Mouse (Mus musculus): Measurements from ENCODE around the gene Plxnb1.

The Plxnb1 gene

GRCm38 (mm10) chr9:109101933-109102445, 6.8 kb downstream of the Plxnb1 start:
- DNase-seq (ENCODE audit: extremely low spot score, low spot score) = no peak

- DNase-seq (ENCODE audit: extremely low spot score, low spot score) = no peak
Measured at GRCm38 (mm10) chr9:109102541-109102940, 7.4 kb downstream of the Plxnb1 start.

DNA sequence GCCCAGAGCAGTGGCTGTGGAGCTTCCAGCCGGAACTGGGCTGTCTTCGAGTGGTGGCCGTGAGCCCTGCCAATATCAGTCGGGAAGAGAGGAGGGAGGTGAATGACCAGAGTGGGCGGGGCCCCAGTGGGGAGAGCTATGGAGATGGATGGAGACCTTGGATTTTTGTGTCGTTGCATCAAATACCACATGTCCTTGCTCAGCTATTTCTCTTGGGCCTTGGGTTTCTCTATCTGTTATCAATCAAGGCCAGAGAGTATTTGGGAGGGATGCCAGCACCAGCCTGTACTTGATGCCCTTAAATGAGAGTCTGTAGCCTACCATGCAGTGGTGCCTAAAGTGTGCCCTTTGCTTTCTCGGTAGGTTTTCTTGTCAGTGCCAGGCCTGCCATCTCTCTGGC, 8.1 kb downstream of the Plxnb1 start:
- DNase-seq (ENCODE audit: extremely low spot score, low spot score) = no peak

- DNase-seq (ENCODE audit: extremely low spot score, low spot score) = no peak
Measured at GRCm38 (mm10) chr9:109104083-109104482, 8.9 kb downstream of the Plxnb1 start.

GRCm38 (mm10) chr9:109105011-109105410, 9.8 kb downstream of the Plxnb1 start:
- DNase-seq (ENCODE audit: extremely low spot score, low spot score) = no peak

DNA sequence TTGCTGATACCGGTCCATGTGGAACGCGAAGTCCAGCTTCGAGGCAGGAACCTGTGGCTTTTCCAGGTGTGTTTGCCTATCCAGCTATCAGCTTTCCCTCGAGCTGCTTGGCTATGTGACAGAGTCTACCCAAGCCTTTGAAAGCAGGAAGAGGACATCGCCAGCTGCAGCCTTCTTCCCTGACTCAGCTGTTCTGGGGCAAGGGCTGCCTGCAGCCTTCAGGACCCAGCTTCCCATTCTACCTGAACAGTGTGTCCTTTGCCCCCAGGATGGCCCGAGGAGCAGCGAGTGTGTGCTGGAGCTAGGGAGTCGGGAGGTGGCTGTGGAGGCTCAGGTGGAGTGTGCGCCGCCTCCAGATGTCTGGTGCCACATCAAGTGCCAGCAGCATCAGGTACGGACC, 10.5 kb downstream of the Plxnb1 start:
- DNase-seq (ENCODE audit: extremely low spot score, low spot score) = no peak

DNA sequence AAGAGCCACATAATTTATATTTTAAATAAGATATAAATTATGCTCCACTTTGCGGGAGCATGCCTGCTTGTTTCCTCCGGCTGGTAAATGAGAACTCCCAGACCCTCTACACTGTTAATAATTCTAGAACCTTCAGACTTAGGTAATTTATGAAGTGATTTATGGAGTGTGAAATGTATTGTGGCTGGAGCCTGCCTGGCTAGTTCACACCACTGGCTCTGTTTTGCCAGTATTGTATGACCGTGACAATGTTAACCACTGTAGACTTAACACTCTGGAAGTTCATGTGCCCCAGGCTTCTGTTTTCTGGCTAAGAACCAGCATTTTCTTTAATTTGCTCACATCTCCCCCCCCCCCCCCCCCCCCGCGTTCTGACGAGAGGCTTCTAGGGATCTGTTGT, 12.2 kb downstream of the Plxnb1 start:
- DNase-seq (ENCODE audit: extremely low spot score, low spot score) = no peak

GRCm38 (mm10) chr9:109110240-109110639, 15.1 kb downstream of the Plxnb1 start:
- DNase-seq (ENCODE audit: extremely low spot score, low spot score) = no peak

- DNase-seq (ENCODE audit: extremely low spot score, low spot score) = no peak
Measured at GRCm38 (mm10) chr9:109111101-109111500, 15.9 kb downstream of the Plxnb1 start.

GRCm38 (mm10) chr9:109111591-109111990, 16.4 kb downstream of the Plxnb1 start:
- no peak for DNase-seq (ENCODE audit: extremely low spot score, low spot score)

GRCm38 (mm10) chr9:109113331-109113730, 18.1 kb downstream of the Plxnb1 start:
- DNase-seq (ENCODE audit: extremely low spot score, low spot score) = no peak

DNA sequence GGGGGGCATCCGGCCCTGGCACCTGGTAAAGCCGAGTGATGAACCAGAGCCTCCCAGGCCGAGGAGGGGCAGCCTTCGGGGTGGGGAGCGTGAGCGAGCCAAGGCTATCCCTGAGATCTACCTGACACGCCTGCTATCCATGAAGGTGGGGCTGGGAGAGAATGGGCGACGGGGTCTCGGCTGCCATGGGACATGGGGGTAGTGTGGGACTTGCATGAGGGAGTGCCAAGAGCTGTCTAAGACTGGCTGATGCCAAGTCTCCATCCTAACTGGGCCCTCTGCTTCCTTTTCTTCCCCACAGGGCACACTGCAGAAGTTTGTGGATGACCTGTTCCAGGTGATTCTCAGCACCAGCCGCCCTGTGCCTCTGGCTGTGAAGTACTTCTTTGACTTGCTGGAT, 19.1 kb downstream of the Plxnb1 start:
- no peak for DNase-seq (ENCODE audit: extremely low spot score, low spot score)

DNA sequence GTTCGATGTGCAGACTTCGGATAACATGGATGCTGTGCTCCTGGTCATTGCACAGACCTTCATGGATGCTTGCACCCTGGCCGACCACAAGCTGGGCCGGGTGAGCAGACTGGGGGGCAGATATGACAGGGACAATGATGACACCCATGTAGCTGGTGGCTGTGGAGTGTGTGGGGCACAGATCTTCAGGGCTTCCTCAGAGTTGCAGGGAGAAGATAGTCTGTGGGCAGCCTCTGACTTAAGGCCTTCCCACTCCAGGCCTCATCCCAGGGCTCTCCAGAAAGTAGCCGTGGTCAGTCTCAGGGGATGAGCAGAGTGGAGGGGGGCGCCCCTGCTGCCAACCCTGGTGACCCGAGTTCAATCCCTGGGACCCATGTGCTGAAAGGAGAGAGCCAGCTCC, 19.7 kb downstream of the Plxnb1 start:
- no peak for DNase-seq (ENCODE audit: extremely low spot score, low spot score)

DNA sequence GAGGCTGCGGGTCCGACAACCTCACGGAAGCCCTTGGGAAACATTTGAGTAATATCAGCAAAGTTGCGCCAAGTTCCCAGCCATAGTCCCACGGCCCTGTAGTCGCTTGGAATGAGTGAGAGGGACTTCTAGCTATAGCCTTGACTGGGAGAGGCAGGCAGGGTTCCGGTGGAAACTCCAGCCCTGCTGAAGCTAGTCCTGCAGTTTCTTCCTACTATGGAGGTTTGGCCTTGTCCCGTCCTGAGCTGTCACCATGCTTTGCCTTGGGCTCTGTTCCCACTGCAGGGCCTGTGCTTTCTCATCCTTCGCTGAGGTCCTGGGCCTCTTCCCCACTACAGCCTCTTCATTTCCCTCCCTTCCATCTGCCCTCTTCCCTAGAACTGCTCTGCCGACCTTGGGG, 21.0 kb downstream of the Plxnb1 start:
- DNase-seq (ENCODE audit: extremely low spot score, low spot score) = no peak

DNA sequence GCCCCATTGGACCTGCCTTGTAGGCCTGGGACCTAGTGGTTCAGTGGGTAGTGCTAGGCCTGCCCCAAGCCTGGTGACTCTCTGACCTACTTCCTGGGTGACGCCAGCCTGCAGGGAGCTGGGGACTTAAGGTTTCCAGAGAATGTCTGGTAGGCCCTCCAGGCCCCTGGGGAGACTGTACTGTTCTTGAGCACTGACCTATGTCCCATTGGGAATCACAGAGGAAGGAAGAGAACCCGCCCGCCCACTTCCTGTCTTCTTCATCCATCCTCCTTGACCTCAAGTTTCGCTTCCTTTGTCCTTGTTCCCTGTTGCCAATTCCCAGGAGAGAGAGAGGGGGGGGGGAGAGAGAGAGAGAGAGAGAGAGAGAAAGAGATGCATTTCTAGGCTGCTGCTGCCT, 22.9 kb downstream of the Plxnb1 start:
- DNase-seq (ENCODE audit: extremely low spot score, low spot score) = no peak

- no peak for DNase-seq (ENCODE audit: extremely low spot score, low spot score)
Measured at GRCm38 (mm10) chr9:109119571-109119970, 24.4 kb downstream of the Plxnb1 start.

DNA sequence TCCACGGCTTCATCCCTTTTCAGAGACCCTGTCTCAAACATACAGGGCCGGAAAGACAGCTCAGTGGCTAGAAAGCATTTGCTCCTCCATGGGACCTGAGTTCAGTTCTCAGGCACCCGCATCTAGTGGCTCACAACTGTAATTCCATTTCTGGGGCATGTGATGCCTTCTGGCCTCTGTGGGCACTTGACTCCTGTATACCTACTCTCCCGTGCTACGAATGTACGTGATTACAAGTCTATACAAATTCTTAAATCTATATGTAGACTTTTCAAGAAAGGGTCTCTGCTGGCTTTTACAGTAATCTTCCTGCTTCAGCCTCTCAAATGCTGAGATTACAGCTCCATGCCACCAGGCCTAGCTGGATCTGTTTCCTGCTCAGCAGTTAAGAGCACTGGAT, 25.8 kb downstream of the Plxnb1 start:
- no peak for DNase-seq (ENCODE audit: extremely low spot score, low spot score)

DNA sequence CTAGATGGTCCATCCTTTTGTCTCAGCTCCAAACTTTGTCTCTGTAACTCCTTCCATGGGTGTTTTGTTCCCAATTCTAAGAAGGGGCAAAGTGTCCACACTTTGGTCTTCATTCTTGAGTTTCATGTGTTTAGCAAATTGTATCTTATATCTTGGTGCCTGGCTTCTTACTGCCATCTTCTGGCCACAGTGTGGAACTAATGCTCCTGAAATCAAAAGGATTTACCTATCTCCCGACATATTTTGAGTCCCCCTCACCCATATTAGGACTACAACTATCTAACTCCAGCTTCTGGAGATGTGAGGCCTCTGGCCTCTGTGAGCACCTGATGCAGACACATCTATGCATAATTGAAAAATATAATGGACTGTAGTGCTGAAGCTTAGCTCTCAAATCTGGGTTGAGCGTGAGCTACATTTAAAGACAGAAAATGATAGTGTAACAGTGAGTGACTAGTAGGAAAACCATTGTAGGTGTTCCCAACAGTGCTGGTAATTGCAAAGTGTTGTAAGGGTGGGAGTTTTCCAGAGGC, 27.4 kb downstream of the Plxnb1 start:
- DNase-seq (ENCODE audit: extremely low spot score, low spot score) = no peak

DNA sequence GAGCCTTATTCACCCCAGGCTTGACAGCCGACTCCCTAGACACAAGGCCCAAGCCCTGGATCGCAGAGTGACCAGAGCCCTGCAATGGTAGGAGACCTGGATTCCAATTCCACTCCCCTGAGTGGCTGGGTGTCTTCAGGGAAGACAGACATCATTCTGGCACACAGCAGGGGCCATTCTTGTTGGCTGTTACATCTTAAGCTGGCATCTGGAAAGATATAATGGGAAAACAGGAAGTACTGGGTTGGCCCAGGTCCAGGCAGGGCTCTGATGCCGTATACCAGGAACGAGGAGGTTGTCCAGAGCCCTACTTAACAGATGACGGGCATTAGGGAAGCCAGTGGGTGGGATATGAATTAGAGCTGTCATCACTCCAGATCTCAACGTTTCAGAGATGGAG, 28.1 kb downstream of the Plxnb1 start:
- DNase-seq (ENCODE audit: extremely low spot score, low spot score) = no peak

DNA sequence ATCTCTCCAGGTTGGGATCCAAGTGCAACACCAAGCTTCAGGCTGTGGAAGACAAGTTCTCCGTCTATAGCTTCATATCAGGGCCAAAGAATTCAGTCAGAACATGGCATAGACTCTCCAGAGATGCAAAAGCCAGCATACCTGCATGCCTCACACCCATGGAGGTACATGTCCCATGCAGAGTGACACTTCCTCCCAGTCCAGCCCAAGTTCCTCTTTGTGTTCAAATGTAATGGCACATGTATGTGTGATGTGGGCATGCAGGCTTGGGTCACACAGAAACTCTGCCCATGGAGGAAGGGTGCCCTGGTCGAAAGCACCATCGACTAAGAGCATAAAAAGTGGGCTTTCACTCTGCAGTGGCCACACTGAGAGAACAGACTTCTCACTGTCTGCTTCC, 29.0 kb downstream of the Plxnb1 start:
- DNase-seq (ENCODE audit: extremely low spot score, low spot score) = no peak

DNA sequence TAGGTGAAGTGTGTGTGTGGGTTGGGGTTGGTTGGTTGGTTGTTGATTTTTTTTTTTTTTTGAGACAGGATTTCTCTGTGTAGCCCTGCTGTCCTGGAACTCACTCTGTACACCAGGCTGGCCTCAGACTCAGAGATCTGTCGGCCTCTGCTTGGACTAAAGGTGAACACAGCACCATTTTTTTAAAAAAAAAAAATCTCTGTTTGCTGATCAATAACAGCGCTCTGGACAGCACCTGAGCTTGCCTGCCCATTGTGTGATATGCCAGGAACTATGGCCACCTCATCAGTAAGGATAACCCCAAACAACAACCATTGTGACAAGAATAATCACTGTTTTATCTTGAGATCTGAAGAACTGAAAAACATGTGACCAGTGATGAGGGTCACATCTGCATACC, 29.9 kb downstream of the Plxnb1 start:
- no peak for DNase-seq (ENCODE audit: extremely low spot score, low spot score)

- DNase-seq (ENCODE audit: extremely low spot score, low spot score) = no peak
Measured at GRCm38 (mm10) chr9:109125481-109125880, 30.3 kb downstream of the Plxnb1 start.

DNA sequence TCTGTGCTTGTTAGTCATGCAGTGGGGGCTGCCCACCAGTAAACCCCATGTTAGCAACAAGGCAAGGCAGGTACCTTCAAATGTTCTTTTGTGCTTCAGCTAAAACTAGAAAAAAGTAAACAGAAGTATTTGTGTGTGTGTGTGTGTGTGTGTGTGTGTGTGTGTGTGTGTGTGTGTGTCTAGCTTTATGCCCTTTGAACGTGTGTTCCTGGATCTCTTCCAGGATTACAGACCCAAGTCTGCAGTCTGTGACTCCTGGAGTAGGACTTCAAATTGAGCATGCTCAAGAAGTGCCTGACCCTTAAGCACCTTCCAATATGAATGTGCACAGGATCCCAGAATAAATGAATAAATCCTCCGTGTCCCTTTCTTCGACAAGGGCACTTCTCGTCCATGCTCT, 31.9 kb downstream of the Plxnb1 start:
- DNase-seq (ENCODE audit: extremely low spot score, low spot score) = no peak

DNA sequence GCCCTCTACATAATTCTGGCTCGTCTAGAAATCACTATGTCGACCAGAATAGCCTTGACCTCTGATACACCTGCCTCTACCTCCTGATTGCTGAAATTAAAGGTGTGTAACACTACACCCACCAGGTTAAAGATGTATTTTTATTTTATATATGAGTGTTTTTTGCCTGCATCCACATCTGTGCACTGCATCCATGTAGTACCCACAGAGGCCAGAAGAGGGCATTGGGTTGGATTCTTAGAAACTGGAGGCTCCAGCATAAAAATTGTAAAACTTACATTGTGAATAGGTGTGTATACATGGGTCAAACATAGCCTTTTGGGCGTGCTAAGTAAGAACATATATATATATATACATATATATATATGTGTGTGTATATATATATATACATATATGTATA, 33.0 kb downstream of the Plxnb1 start:
- DNase-seq (ENCODE audit: extremely low spot score, low spot score) = no peak
